Mouse (Mus musculus) Patski (cell line): Measurements from ENCODE around the gene 4930502E18Rik. TPM values are rescaled to one million over a fixed set of nuclear protein-coding genes. Genes with fewer than 3 reads are reported as not detected.

Experiments used
- ATAC-seq: fragments of 100-300 bp; one replicate; pipeline ENCODE4 v1.8.0; 2021
- CTCF ChIA-PET: fragments of 350-600 bp; sonication (Branson Sonifier 250); formaldehyde crosslinking; loops from one replicate; lab custom pipeline; 2022; ENCODE audit warnings: inconsistent platforms; lab: Charles Lee
- POLR2A ChIA-PET: fragments of 350-600 bp; sonication (Branson Sonifier 250); formaldehyde crosslinking; loops from one replicate; lab custom pipeline; 2022; ENCODE audit warnings: antibody characterized with exemption, inconsistent platforms; lab: Charles Lee
- DNase-seq: peaks from one replicate; pipeline ENCODE4 v3.0.0-alpha.2; 2011; ENCODE audit warnings: low read depth, low spot score
- H3K27me3 ChIP-seq: fragments of 371-371 bp; one replicate; pipeline ENCODE4 v1.5.1; 2021
- CTCF ChIP-seq: fragments of 100-300 bp; IDR thresholded peaks from one replicate; pipeline ENCODE4 v1.5.1; 2021
- in situ Hi-C: fragments of 300-500 bp; cut with MboI; formaldehyde crosslinking; loops from 3 replicates; pipeline ENCODE4 v1.11.1; 2018; ENCODE audit warnings: low pct_unique_long_range_greater_than_20kb, mixed read lengths
- polyA plus RNA-seq: library from polyadenylated mRNA; unstranded; gene quantifications from one replicate; pipeline ENCODE4 v1.2.3, GENCODE M21; 2021

Gene 4930502E18Rik
- polyA plus RNA-seq, 1 experiment from 2014 or later, result not detected

DNA sequence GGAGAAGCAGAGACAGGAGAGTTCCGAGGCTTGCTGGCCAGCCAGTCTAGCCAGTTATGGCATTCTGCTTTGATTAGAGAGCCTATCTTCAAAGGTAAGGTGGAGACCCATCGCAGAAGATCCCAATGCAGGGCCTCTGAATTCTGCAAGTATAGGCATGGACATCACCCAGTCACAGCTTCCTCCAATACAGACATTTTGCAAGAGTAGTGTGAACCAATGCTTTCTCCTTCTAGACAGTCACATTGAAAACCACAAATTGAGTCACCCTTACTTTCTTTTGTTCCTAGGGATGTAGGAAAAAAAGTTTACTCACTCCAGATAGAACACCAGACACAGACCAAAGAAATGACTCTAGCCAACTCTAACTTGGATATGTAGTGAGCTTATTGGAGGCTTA lies 4.3 kb downstream of the 4930502E18Rik start:
- ChIA-PET CTCF (no interaction called here), POLR2A (no interaction called here)
- no peak for TF ChIP-seq CTCF

DNA sequence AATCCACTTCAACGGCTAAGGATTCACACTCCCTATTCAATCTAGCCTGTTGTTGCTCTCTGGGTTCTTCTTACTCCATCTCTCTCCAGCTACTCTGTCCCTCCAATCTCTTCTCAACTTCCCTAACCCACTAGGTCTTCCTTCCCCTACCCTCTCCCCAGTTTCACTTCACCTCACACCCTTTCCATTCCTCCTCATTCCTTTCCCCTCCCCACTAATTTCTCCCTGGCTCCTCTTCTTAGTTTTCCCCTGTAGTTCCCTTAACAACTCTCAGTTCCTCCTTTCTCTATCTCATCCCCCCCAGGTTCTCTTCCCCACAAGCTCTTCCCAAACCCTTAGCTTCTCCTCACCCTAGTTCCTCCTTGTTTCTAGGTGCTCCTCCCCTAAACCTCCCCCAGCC lies 28.2 kb downstream of the 4930502E18Rik start:
- no peak for TF ChIP-seq CTCF
- ChIA-PET POLR2A (no interaction called here), CTCF (interaction anchor here (0.9 kb wide), 1 partner anchor 26 kb away, joined by 4 read pairs; no protein-coding TSS in a partner anchor)
- ATAC-seq (no peak), DNase-seq (no peak)
- in situ Hi-C loops, result no loop called here
- H3K27me3 ChIP-seq, result peaks cover 35% of the 10 kb centered on the region

More for the DNA sequence above, 4.3 kb downstream of the 4930502E18Rik start:
- H3K27me3 ChIP-seq, result peaks cover 28% of the 10 kb centered on the region
- no peak for ATAC-seq
- in situ Hi-C loops, result no loop called here
- DNase-seq, result no peak

DNA sequence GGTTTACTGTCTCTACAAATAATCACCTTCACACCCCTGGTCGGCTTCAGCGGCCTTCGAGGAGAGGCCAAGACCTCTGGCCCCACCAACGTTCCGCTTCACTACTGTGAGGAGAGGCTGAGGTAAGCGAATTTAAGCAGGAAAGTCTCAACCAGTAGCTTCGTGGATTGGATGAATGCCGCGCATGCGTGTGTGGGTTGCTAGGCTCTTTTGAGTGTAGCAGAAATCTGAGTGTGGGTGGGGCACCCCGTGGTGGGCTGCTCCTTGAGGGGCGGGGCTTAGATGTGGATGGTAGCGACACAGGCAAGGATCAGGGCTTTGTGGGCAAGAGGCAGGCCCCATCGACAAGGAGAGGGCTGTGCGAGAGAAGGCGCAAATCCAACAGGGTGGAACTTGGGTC lies 33.1 kb downstream of the 4930502E18Rik start, which contains the start of gene 1700013H16Rik:
1700013H16Rik (minus strand) TSS at position 96 of the 400 bp plus-strand sequence.
- ChIA-PET POLR2A (no interaction called here), CTCF (no interaction called here)
- ATAC-seq (no peak), DNase-seq (no peak)
- in situ Hi-C loops, result no loop called here
- TF ChIP-seq CTCF, result no peak
- peaks cover 16% of the 10 kb centered on the region for H3K27me3 ChIP-seq

DNA sequence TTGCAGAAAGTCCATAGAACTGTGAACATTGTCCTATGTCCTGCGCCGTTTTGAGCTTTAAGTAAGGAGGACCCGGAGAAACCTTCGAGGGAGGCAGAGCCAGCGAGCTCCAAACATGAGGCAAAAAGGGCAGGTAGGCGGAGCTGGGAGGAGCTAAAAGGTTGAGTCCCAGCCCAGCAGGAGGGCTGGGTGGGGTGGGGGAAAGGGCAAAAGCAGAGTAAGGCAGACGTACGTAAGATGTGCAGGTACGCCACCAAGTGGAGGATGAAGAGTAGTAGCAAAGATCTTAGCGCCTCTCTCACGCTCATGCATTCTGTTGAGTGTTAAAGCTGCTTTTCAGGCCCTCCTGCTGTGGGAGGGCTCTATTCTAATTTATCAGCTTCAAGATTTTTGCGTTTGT lies 51.6 kb downstream of the 4930502E18Rik start, which contains the start of gene Zfp36l3:
Zfp36l3 (minus strand) TSS at position 119 of the 400 bp plus-strand sequence.
- in situ Hi-C loops, result no loop called here
- DNase-seq, result no peak
- ChIA-PET POLR2A (no interaction called here), CTCF (no interaction called here)
- peaks cover 25% of the 10 kb centered on the region for H3K27me3 ChIP-seq
- no peak for ATAC-seq
- no peak for TF ChIP-seq CTCF

Other genes starting within 250 kb of the 4930502E18Rik start
- 0.22 TPM for gene Rtl8c, start 116.8 kb upstream of the 4930502E18Rik start, polyA plus RNA-seq
- not detected for gene Gm14597, start 115.8 kb upstream of the 4930502E18Rik start, polyA plus RNA-seq
- gene Rtl8a, start 81.1 kb upstream of the 4930502E18Rik start, polyA plus RNA-seq, result 74.9 TPM
- 29.4 TPM for gene Rtl8b, start 54.4 kb upstream of the 4930502E18Rik start, polyA plus RNA-seq
- not detected for gene 1700013H16Rik, start 33.0 kb downstream of the 4930502E18Rik start, polyA plus RNA-seq
- gene Zfp36l3, start 51.6 kb downstream of the 4930502E18Rik start, polyA plus RNA-seq, result not detected
- gene Xlr, start 72.9 kb downstream of the 4930502E18Rik start, polyA plus RNA-seq, result 1.5 TPM